Mouse (Mus musculus) embryonic stem cell, embryonic (primary cell): ENCODE data around the gene Natd1.

ENCODE experiments used
- CTCF ChIA-PET, 4 experiments: fragments of 300-600 bp in 2 of 4; fragments of 350-600 bp in 2 of 4; sonication (Branson Sonifier 250); formaldehyde crosslinking; loops; one replicate each; lab custom pipeline; 2022; ENCODE audit warnings: inconsistent platforms in 2 of 4; lab: Charles Lee
- POLR2A ChIA-PET, 4 experiments: fragments of 300-600 bp in 2 of 4; fragments of 350-600 bp in 2 of 4; sonication (Branson Sonifier 250); formaldehyde crosslinking; loops; one replicate each; lab custom pipeline; 2022; ENCODE audit warnings: antibody characterized with exemption in 4 of 4, inconsistent platforms in 1 of 4; lab: Charles Lee

Gene Natd1

DNA sequence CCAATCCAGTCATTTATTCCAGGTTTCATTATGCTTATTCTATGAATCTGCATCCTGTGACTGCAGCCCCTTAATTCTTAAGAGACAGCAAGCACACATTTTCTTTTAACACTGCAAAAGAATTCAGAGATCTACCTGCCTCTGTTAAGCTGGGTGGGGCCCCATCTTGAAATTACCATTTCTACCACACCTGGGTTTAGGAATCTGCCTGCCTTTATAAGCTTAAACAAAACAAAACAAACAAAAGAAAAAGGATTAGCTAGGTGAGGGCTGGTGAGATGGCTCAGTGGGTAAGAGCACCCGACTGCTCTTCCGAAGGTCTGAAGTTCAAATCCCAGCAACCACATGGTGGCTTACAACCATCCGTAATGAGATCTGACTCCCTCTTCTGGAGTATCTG is 27.6 kb downstream of the Natd1 start:
- POLR2A ChIA-PET, result interaction anchor here (0.6 to 3.7 kb wide), 52 partner anchors 8 to 772 kb away, joined by 3 to 40 read pairs (median 5); partner anchors contain the start of genes Tmem11 (in 3 of the 4), Natd1 (in 2 of the 4), Dhrs7b (in 1 of the 4) and Flii (in 1 of the 4)
- CTCF ChIA-PET, result interaction anchor here (0.6 to 1.2 kb wide), 12 partner anchors 20 to 159 kb away, joined by 3 to 12 read pairs (median 4); partner anchors contain the start of gene Mief2 (in 1 of the 4)

DNA sequence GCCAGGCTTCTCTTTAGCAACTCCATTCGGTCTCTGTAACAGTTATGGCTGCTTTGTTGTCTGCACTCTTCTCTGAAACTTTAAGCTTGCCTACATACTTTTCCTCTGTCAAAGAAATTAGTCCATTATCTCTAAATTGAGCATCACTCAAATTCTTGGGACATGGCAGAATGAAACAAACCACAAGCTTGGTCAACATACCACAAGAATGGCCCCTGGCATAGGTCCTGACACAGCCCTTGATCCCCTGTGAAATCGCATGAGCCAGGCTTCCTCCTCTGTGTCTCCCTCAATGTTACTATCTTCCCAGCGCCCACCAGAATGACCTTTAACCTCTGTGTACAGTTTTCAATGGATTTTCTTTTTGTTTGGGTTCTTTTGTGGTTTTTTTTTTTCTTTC is 32.2 kb downstream of the Natd1 start:
- POLR2A ChIA-PET, result interaction anchor here in 2 of 4 experiments (0.5 to 3.0 kb wide), 8 partner anchors 9 to 706 kb away, joined by 3 to 12 read pairs (median 4); partner anchors contain the start of genes Dhrs7b (in 1 of the 2) and Shmt1 (in 1 of the 2)
- CTCF ChIA-PET, result no interaction called here

DNA sequence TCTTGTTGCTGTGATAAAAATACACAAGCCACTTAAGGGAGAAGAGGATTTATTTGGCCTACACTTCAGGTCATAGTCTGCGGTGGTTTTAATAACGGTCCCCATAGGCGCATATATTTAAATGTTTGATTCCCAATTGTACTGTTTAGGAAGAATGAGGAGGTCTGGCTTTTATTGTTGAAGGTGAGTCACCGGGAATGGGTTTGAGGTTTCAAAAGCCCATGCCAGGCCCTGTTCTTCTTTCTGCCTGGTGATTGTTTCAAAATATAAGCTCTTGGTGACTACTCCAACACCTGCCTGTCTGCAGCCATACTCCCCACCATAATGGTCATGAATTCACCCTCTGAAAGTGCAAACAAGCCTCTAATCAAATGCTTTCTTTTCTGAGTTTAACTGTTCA is 34.0 kb downstream of the Natd1 start:
- CTCF ChIA-PET, result interaction anchor here in 3 of 4 experiments (0.6 to 2.4 kb wide), 6 partner anchors 10 to 436 kb away, joined by 3 to 10 read pairs (median 6); no protein-coding TSS in a partner anchor
- POLR2A ChIA-PET, result interaction anchor here in 3 of 4 experiments (0.9 to 7.5 kb wide), 18 partner anchors 9 to 775 kb away, joined by 3 to 54 read pairs (median 6); partner anchors contain the start of genes Map2k3 (in 3 of the 3), Shmt1 (in 2 of the 3), Dhrs7b (in 1 of the 3) and Natd1 (in 1 of the 3)

DNA sequence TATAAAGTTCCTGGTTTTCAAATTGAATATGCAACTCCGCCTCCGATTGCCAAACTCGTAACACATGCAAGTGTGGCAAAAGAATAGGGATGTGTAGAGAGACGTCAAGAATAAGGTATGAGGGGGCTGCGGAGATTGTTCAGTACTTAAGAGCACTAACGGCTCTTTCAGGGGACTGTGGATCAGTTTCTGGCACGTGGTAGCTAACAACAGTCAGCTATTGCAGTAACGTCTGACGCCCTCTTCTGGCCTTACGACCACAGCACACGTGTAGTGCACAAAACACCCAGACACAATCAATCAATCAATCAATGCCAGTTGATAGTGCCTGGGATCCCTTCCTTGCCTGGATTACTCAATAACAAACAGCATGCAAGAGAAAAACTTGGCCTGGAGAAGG is 35.1 kb downstream of the Natd1 start:
- CTCF ChIA-PET, result interaction anchor here (0.5 to 2.4 kb wide), 26 partner anchors 13 to 473 kb away, joined by 3 to 14 read pairs (median 4); partner anchors contain the start of genes Dhrs7b (in 2 of the 4), Map2k3 (in 1 of the 4), Natd1 (in 1 of the 4) and Shmt1 (in 1 of the 4)
- POLR2A ChIA-PET, result interaction anchor here (0.5 to 9.3 kb wide), 83 partner anchors 8 to 773 kb away, joined by 3 to 147 read pairs (median 5); partner anchors contain the start of genes Map2k3 (in 3 of the 4), Shmt1 (in 3 of the 4), Dhrs7b (in 2 of the 4) and Drg2 (in 1 of the 4)

DNA sequence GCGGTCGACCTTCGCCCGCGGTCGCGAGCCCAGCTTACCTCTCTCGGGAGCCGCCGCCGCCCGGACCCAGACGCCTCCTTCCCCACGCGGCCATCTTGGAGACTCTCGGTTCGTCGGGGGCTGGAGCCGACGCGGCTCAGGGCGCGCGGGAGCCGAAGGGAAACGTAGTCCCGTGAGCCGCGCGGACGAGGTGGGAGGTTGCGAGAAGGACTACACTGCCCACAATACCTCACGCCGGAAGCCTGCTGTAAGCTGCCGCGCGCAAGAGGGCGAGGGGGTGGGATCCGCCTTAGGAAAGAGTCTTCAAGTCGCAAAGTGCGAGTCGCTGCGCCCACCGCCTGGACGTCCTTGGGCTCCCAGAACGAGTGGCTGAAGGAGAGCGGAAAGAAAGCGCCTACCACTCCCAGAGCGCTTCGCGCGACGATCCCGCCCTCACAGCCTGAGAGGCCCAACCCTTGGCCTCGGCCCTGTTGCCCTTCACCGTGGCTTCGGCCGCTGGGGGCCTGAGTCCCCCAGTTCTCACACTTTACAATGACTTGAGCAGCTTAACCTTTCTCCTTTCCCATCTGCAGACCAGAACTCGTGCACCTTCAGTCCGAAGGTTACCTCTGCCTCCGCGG is 35.8 kb downstream of the Natd1 start, which contains the start of gene Tmem11:
Gene Tmem11 (minus strand): TSS at position 598 of the 620 bp plus-strand sequence.
- ChIA-PET POLR2A (interaction anchor here (0.5 to 9.3 kb wide), 83 partner anchors 8 to 773 kb away, joined by 3 to 147 read pairs (median 5); partner anchors contain the start of genes Dhrs7b (in 3 of the 4), Shmt1 (in 3 of the 4), Map2k3 (in 2 of the 4) and Drg2 (in 1 of the 4)), CTCF (interaction anchor here (0.5 to 2.4 kb wide), 25 partner anchors 13 to 401 kb away, joined by 3 to 14 read pairs (median 3); partner anchors contain the start of genes Dhrs7b (in 2 of the 4), Map2k3 (in 1 of the 4), Natd1 (in 1 of the 4) and Shmt1 (in 1 of the 4))

DNA sequence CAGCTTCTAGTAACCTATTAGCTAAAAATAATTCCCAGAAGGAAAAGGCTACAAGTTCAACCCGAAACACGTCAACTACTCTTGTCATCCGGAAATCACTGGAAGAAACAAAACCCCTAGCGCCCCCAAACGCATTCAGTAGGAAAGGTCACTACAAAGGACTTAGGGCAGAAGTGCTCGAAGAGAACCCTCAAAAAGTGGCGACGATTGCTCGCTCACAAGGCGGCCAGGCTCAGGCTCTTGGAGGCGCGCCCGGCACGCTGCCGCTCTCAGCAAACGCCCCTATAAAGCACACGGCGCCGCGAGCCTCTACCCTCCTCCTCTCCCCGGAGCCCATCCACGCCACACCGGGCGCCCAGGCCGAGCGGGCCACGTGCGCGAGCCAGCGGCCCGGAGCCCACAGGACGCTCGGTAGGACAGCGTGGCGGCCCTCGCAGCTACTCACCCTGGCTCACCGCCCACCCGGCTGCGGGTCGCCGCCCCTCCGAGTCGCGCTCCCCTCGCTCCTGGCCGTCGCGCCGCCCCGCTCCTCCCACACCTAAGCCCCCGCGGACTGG is 36.4 kb downstream of the Natd1 start:
- CTCF ChIA-PET, result interaction anchor here in 2 of 4 experiments (0.7 to 2.4 kb wide), 6 partner anchors 36 to 78 kb away, joined by 3 to 14 read pairs (median 4); partner anchors contain the start of gene Dhrs7b (in 1 of the 2)
- POLR2A ChIA-PET, result interaction anchor here in 3 of 4 experiments (0.6 to 9.3 kb wide), 64 partner anchors 8 to 700 kb away, joined by 3 to 147 read pairs (median 6); partner anchors contain the start of genes Dhrs7b (in 3 of the 3), Shmt1 (in 3 of the 3), Gid4 (in 1 of the 3) and Llgl1 (in 1 of the 3)

DNA sequence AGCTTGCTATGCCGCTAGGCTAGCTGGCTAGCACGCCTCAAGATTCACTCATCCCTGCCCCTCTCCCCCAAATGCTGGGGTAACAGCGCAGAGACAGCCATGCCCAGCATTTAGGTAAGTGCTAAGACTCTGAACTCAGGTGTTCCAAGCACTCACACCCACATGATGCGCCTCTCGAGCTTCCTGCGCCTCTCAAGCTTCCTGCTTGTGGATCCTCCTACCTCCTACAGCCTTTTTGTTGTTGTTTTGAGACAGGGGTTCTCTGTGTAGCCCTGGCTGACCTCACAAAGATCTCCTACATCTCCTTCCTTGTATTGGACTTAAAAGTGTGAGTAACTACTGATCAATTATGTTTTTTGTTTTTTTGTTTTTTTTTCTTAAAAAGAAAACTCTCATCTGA is 41.4 kb downstream of the Natd1 start:
- ChIA-PET CTCF (interaction anchor here in 1 of 4 experiments (0.5 kb wide), 1 partner anchor 101 kb away, joined by 8 read pairs; no protein-coding TSS in a partner anchor), POLR2A (interaction anchor here (0.7 to 9.3 kb wide), 31 partner anchors 8 to 337 kb away, joined by 3 to 147 read pairs (median 4); partner anchors contain the start of genes Dhrs7b (in 2 of the 4), Alkbh5 (in 1 of the 4), Kcnj12 (in 1 of the 4) and Natd1 (in 1 of the 4))

DNA sequence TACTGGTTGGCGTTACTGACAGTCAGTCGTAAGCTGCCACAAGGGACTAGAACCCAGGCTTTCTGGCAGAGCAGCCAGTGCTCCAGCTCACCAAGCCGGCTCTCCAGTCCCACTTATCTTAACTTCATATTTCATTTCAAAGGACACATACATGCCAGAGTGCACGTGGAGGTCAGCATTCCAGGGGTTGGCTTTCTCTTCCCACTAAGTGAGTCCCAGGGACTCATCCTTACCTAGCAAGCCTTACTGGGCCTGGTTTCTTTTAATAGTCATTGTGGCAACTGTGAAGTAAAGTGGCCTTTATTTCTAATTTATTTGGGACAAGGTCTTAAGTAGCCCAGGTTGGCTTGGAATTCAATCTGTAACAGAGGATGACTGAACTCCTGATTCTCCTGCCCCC is 43.1 kb downstream of the Natd1 start:
- CTCF ChIA-PET, result interaction anchor here in 1 of 4 experiments (0.7 kb wide), 1 partner anchor 661 kb away, joined by 3 read pairs; no protein-coding TSS in a partner anchor
- POLR2A ChIA-PET, result interaction anchor here in 2 of 4 experiments (0.6 to 9.3 kb wide), 24 partner anchors 7 to 334 kb away, joined by 3 to 147 read pairs (median 4); partner anchors contain the start of genes Dhrs7b (in 2 of the 2), Shmt1 (in 2 of the 2) and Kcnj12 (in 1 of the 2)

DNA sequence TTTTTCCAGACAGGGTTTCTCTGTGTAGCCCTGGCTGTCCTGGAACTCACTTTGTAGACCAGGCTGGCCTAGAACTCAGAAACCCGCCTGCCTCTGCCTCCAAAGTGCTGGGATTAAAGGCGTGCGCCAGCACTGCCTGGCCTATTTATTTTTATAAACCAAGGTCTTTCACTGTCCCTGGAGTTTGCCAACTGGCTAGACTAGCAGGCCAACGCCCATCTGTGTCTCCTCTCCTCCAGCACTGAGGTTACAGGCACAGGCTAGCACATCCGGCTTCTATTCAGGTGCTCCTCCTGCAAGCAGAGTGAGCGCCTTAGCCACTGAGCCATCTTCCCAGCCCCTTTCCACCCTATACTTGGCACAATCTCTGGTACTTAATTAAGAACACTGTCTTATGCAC is 45.1 kb downstream of the Natd1 start:
- ChIA-PET CTCF (interaction anchor here in 1 of 4 experiments (1.0 kb wide), 1 partner anchor 15 kb away, joined by 3 read pairs; no protein-coding TSS in a partner anchor), POLR2A (interaction anchor here in 2 of 4 experiments (0.6 to 2.6 kb wide), 6 partner anchors 8 to 24 kb away, joined by 3 to 12 read pairs (median 6); partner anchors contain the start of gene Tmem11 (in 2 of the 2))

DNA sequence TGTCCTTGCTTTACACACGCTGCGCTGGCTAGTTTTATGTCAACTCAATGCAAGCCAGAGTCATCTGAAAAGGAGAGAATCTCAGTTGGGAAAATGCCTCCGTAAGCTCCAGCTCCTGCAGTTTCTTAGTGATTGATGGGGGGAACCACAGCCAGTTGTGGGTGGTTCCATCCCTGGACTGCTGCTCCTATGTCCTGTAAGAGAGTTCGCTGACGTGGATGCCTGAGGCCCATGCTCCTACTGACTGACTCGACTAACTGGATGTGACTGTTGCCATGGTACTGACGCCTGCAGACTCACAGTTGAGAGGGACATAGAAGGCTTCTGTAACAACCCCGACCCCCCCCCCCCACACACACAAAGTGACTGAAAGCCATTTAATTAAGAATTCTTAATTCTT is 46.6 kb downstream of the Natd1 start:
- CTCF ChIA-PET, result no interaction called here
- POLR2A ChIA-PET, result interaction anchor here in 2 of 4 experiments (1.3 to 6.8 kb wide), 7 partner anchors 7 to 57 kb away, joined by 3 to 147 read pairs (median 4); partner anchors contain the start of genes Shmt1 (in 1 of the 2) and Tmem11 (in 1 of the 2)

DNA sequence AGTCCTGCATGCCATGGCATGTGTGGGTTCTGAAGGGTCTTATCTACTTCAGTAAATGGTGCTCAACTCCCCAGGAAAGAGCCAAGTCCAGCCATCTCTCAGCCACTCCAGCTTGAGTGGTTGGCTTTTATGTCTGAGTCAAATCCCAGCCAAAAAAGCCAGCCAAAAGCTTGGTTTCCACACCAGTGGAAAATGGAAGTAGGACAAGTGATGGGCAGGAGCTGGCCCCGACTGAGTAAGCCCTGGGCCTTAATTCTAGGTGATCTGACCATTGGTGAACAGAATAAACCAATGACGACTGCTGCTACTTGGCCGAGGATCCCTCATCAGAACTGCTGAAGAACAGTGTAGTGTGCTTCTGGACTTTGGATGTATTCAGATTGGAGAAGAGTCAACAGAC is 47.1 kb downstream of the Natd1 start:
- POLR2A ChIA-PET, result interaction anchor here in 2 of 4 experiments (1.3 to 6.8 kb wide), 8 partner anchors 8 to 57 kb away, joined by 3 to 147 read pairs (median 6); partner anchors contain the start of genes Tmem11 (in 2 of the 2) and Shmt1 (in 1 of the 2)
- CTCF ChIA-PET, result no interaction called here

DNA sequence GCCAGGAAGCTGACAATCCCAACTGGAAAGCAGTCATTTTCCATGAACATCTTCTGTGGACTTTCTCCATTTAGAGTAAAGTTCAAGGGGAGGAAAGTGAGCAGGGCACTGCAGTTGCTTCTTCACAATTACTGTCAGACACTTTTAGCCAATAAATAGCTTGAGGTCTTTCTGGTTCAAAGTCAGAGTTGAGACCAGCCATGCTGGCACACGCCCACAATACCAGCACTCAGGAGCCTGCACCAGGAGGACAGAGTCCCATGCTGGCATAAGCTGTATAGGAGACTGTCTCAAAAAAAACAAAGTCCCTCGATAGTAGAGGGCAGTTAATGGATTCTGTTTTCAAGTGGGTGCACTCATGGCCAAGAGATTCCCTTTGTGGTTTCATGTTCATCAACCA is 48.5 kb downstream of the Natd1 start:
- POLR2A ChIA-PET, result interaction anchor here in 3 of 4 experiments (0.6 to 6.8 kb wide), 15 partner anchors 8 to 146 kb away, joined by 3 to 147 read pairs (median 5); partner anchors contain the start of genes Dhrs7b (in 2 of the 3), Tmem11 (in 2 of the 3) and Shmt1 (in 1 of the 3)
- CTCF ChIA-PET, result interaction anchor here in 2 of 4 experiments (0.6 to 1.0 kb wide), 2 partner anchors 13 to 329 kb away, joined by 3 read pairs; partner anchors contain the start of gene Tmem11 (in 1 of the 2)

DNA sequence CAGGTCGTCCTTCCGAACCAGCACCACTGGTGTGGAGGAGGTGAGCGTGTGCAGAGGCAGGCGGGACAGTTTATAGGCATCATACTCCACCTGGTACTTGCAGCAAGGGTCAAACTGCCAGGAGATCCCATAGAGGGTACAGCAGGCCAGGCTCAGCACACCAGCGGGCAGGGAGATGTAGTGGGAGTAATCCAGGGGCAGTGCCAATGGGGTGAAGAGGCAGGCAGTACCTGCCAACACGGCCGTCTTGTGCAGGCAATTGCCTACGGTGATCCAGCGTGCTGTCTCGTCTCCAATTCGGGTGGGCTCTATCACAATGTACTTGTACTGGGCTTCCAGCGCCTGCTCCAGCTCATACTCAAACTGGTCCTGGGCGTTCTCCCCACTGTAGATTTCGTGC is 49.6 kb downstream of the Natd1 start:
- POLR2A ChIA-PET, result interaction anchor here in 3 of 4 experiments (0.6 to 6.8 kb wide), 20 partner anchors 10 to 126 kb away, joined by 3 to 147 read pairs (median 5); partner anchors contain the start of genes Tmem11 (in 3 of the 3), Dhrs7b (in 2 of the 3), Shmt1 (in 1 of the 3) and Smcr8 (in 1 of the 3)

DNA sequence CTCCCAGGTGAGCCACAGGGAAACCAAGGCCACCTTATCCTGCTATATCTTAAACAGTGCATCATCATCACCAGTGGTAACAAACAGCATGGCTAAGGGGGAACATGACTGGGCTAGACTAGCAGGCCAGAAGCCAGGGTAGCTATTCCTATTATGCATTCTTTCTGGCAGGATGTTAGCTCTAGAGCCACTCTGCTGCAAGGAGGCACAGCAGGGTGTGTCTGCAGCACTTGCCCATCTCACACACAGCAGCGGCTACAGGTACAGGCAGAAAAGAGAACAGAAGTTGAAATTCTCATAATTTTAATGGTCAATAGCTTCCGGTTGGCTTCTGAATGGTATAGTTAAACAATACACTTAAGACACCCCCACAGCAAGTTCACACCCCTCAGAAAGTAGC is 50.4 kb downstream of the Natd1 start:
- ChIA-PET POLR2A (interaction anchor here (0.6 to 6.8 kb wide), 28 partner anchors 9 to 225 kb away, joined by 3 to 147 read pairs (median 4); partner anchors contain the start of genes Tmem11 (in 3 of the 4), Dhrs7b (in 2 of the 4), Shmt1 (in 2 of the 4) and Llgl1 (in 1 of the 4)), CTCF (interaction anchor here in 1 of 4 experiments (1.0 kb wide), 1 partner anchor 161 kb away, joined by 4 read pairs; no protein-coding TSS in a partner anchor)

More for the DNA sequence above, 49.6 kb downstream of the Natd1 start:
- CTCF ChIA-PET, result interaction anchor here in 1 of 4 experiments (0.6 kb wide), 1 partner anchor 31 kb away, joined by 3 read pairs; no protein-coding TSS in a partner anchor

DNA sequence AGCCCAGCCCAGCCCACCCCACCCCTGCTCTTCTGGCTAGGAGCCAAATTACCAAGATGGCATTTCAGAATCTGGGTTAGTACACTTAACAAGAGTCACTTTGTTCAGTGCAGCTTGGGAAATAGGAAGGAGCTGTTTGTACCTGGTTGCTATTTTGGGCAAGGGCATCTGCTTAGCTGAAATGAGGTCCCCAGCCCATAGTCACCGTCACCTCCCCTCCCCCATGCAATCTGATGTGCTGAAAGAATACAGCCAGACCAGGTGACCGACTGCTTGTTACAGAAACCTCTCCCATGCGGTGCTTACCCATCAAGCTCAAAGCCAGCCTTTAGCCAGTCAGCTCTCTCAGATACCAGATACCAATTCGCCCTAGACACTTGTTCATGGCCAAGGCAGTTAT is 51.4 kb downstream of the Natd1 start:
- CTCF ChIA-PET, result interaction anchor here in 2 of 4 experiments (0.6 to 1.0 kb wide), 4 partner anchors 23 to 993 kb away, joined by 4 to 7 read pairs (median 4); no protein-coding TSS in a partner anchor

DNA sequence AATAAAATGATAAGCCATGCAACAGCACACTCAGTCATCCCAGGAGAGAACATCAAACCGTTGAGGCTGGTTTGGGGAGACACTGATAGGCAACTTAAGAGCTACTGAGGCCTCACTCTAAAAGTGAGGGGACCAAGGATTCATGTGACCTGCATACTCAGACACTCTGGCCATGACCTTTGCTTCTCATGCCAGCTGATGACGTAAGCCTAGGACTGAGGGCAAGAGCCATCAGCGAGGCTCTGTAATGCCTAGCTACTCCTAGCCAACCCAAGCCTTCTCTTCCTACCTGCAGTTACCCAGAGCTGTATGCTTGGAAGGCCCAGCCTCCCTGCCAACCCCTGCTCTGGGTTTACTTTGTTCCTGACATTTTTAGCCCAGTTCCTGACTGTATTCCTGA is 52.6 kb downstream of the Natd1 start:
- ChIA-PET POLR2A (interaction anchor here in 3 of 4 experiments (0.9 to 6.8 kb wide), 11 partner anchors 9 to 80 kb away, joined by 4 to 147 read pairs (median 8); partner anchors contain the start of genes Shmt1 (in 1 of the 3) and Tmem11 (in 1 of the 3)), CTCF (no interaction called here)

More for the DNA sequence above, 51.4 kb downstream of the Natd1 start:
- POLR2A ChIA-PET, result interaction anchor here (0.9 to 6.8 kb wide), 24 partner anchors 8 to 226 kb away, joined by 3 to 147 read pairs (median 6); partner anchors contain the start of genes Dhrs7b (in 2 of the 4), Shmt1 (in 2 of the 4), Tmem11 (in 2 of the 4) and Llgl1 (in 1 of the 4)
